Mouse (Mus musculus) midbrain, embryonic 16.5 days (tissue): Measurements from ENCODE around the gene Hist3h2ba. TPM values are rescaled to one million over a fixed set of nuclear protein-coding genes. Genes with fewer than 3 reads are reported as not detected.
A peak's percentile ranks its signal among the peaks of the same experiment; 100 is the strongest.

Source experiments
- ATAC-seq: fragments of 200-750 bp; cut with Nextera tagmentation; 2 replicates; pipeline ENCODE4 v1.8.0; 2017; ENCODE audit warnings: moderate TSS enrichment
- H3K27ac ChIP-seq: fragments of 300-500 bp; sonication (generic); 2 replicates; pipeline ENCODE4 v1.5.1; 2014; ENCODE audit warnings: mild to moderate bottlenecking, low read length, mixed read lengths
- H3K27me3 ChIP-seq: fragments of 300-500 bp; sonication (generic); 2 replicates; pipeline ENCODE4 v1.6.1; 2014; ENCODE audit warnings: low read depth, low read length, mixed read lengths; ENCODE audit not compliant: control insufficient read depth, insufficient read depth
- H3K36me3 ChIP-seq: fragments of 300-500 bp; sonication (generic); 2 replicates; pipeline ENCODE4 v1.6.1; 2014; ENCODE audit warnings: mild to moderate bottlenecking, low read length, moderate library complexity, mixed read lengths; ENCODE audit not compliant: control insufficient read depth, insufficient read depth
- H3K4me1 ChIP-seq: fragments of 300-500 bp; sonication (generic); 2 replicates; pipeline ENCODE4 v1.6.1; 2014; ENCODE audit warnings: mild to moderate bottlenecking, low read length, mixed read lengths; ENCODE audit not compliant: control insufficient read depth, insufficient read depth
- H3K4me2 ChIP-seq: fragments of 300-500 bp; sonication (generic); 2 replicates; pipeline ENCODE4 v1.6.1; 2014; ENCODE audit warnings: mild to moderate bottlenecking, low read length, mixed read lengths
- H3K4me3 ChIP-seq: fragments of 300-500 bp; sonication (generic); 2 replicates; pipeline ENCODE4 v1.5.1; 2014; ENCODE audit warnings: low read depth, mild to moderate bottlenecking, low read length, moderate library complexity, mixed read lengths
- H3K9ac ChIP-seq: fragments of 300-500 bp; sonication (generic); 2 replicates; pipeline ENCODE4 v1.6.1; 2014; ENCODE audit warnings: low read depth, low read length, mixed read lengths
- H3K9me3 ChIP-seq: fragments of 300-500 bp; sonication (generic); replicated peaks from 2 replicates; pipeline ENCODE4 v1.6.1; 2014; ENCODE audit warnings: mild to moderate bottlenecking, low read length, mixed read lengths; ENCODE audit not compliant: control insufficient read depth, poor library complexity, severe bottlenecking
- WGBS: fragments of 180-500 bp; shearing (Covaris S2); extraction: QIAGEN DNeasy Blood & Tissue Kit; methylation state at CpG from one replicate; pipeline ENCODE4 v1.1.7; 2014; 5-methylcytosine and 5-hydroxymethylcytosine counted together
- polyA plus RNA-seq: library from polyadenylated mRNA; unstranded; fragments of >200 nt; fragmentation: Nextera tagmentation; extraction: Ambion mirVana; gene quantifications from 2 replicates; pipeline ENCODE4 v1.2.1, GENCODE M21; 2015

Hist3h2ba gene
- polyA plus RNA-seq, 1 experiment from 2014 or later, result 345 TPM

- H3K36me3 ChIP-seq, result peaks cover 15% of the 10 kb centered on the region
- ATAC-seq, result no peak
- peak overlapping the region; percentile 97 for H3K4me3 ChIP-seq
- 81% methylated on average over 3 of the region's 3 CpGs for WGBS
- peak overlapping the region; percentile 13; the same call in 1 of the 2 replicates for H3K9ac ChIP-seq
- H3K9me3 ChIP-seq, result no peaks in the 10 kb centered on the region
- H3K27me3 ChIP-seq, result no peaks in the 10 kb centered on the region
- no peak overlapping the region for H3K27ac ChIP-seq
- peak overlapping the region; percentile 98 for H3K4me2 ChIP-seq
- peaks cover 49% of the 10 kb centered on the region for H3K4me1 ChIP-seq
Observed at GRCm38 (mm10) chr11:58979183-58979582, 30.5 kb downstream of the Hist3h2ba start.

- Histone ChIP-seq H3K4me2 (peak overlapping the region; percentile 98), H3K9me3 (no peaks in the 10 kb centered on the region), H3K27me3 (no peaks in the 10 kb centered on the region), H3K9ac (peak overlapping the region; percentile 13; the same call in 1 of the 2 replicates), H3K27ac (no peak overlapping the region), H3K36me3 (peaks cover 12% of the 10 kb centered on the region), H3K4me1 (peaks cover 49% of the 10 kb centered on the region), H3K4me3 (peak overlapping the region; percentile 97)
- no peak for ATAC-seq
- 79% methylated on average over 7 of the region's 7 CpGs for WGBS
Observed at GRCm38 (mm10) chr11:58979661-58980060, 30.9 kb downstream of the Hist3h2ba start.

GRCm38 (mm10) chr11:58980381-58980990 lies 31.8 kb downstream of the Hist3h2ba start:
- no peak for ATAC-seq
- no peaks in the 10 kb centered on the region for H3K27me3 ChIP-seq
- H3K4me2 ChIP-seq, result no peak overlapping the region; the same call in 1 of the 2 replicates
- no peak overlapping the region for H3K27ac ChIP-seq
- no peak overlapping the region for H3K4me3 ChIP-seq
- peaks cover 45% of the 10 kb centered on the region for H3K4me1 ChIP-seq
- WGBS, result 67% methylated on average over 5 of the region's 5 CpGs
- peaks cover 20% of the 10 kb centered on the region for H3K36me3 ChIP-seq
- H3K9me3 ChIP-seq, result no peaks in the 10 kb centered on the region
- peak overlapping the region; percentile 26; the same call in 1 of the 2 replicates for H3K9ac ChIP-seq

GRCm38 (mm10) chr11:58981541-58982447 lies 33.1 kb downstream of the Hist3h2ba start:
- no peak overlapping the region for H3K4me2 ChIP-seq
- H3K27ac ChIP-seq, result no peak overlapping the region
- H3K9me3 ChIP-seq, result no peaks in the 10 kb centered on the region
- H3K36me3 ChIP-seq, result peaks cover 30% of the 10 kb centered on the region
- no peak overlapping the region for H3K4me3 ChIP-seq
- H3K27me3 ChIP-seq, result no peaks in the 10 kb centered on the region
- H3K4me1 ChIP-seq, result peaks cover 38% of the 10 kb centered on the region
- WGBS, result 53% methylated on average over 14 of the region's 14 CpGs
- no peak for ATAC-seq
- 0 out of 2 replicates have a peak overlapping the region, but pooled peaks have one; percentile 17 for H3K9ac ChIP-seq

- no peak for ATAC-seq
- no peaks in the 10 kb centered on the region for H3K27me3 ChIP-seq
- H3K4me1 ChIP-seq, result peaks cover 34% of the 10 kb centered on the region
- H3K36me3 ChIP-seq, result peaks cover 32% of the 10 kb centered on the region
- 88% methylated on average over 18 of the region's 18 CpGs for WGBS
- no peak overlapping the region for H3K9ac ChIP-seq
- no peak overlapping the region for H3K4me3 ChIP-seq
- no peak overlapping the region for H3K4me2 ChIP-seq
- no peak overlapping the region for H3K27ac ChIP-seq
- no peaks in the 10 kb centered on the region for H3K9me3 ChIP-seq
Observed at GRCm38 (mm10) chr11:58982471-58983097, 33.9 kb downstream of the Hist3h2ba start.

GRCm38 (mm10) chr11:58983691-58984341 lies 35.1 kb downstream of the Hist3h2ba start:
- no peak overlapping the region for H3K9ac ChIP-seq
- H3K9me3 ChIP-seq, result no peaks in the 10 kb centered on the region
- H3K27ac ChIP-seq, result no peak overlapping the region
- no peaks in the 10 kb centered on the region for H3K27me3 ChIP-seq
- H3K4me3 ChIP-seq, result no peak overlapping the region
- H3K4me2 ChIP-seq, result no peak overlapping the region
- WGBS, result 92% methylated on average over 6 of the region's 6 CpGs
- H3K4me1 ChIP-seq, result peaks cover 31% of the 10 kb centered on the region
- peaks cover 40% of the 10 kb centered on the region for H3K36me3 ChIP-seq
- no peak for ATAC-seq

- H3K4me2 ChIP-seq, result no peak overlapping the region
- no peak for ATAC-seq
- H3K9ac ChIP-seq, result no peak overlapping the region
- H3K27me3 ChIP-seq, result no peaks in the 10 kb centered on the region
- 95% methylated on average over 7 of the region's 7 CpGs for WGBS
- H3K36me3 ChIP-seq, result peaks cover 45% of the 10 kb centered on the region
- H3K27ac ChIP-seq, result no peak overlapping the region
- H3K9me3 ChIP-seq, result no peaks in the 10 kb centered on the region
- peaks cover 23% of the 10 kb centered on the region for H3K4me1 ChIP-seq
- H3K4me3 ChIP-seq, result no peak overlapping the region
Observed at GRCm38 (mm10) chr11:58984657-58985056, 35.9 kb downstream of the Hist3h2ba start.

- H3K4me3 ChIP-seq, result no peak overlapping the region
- peaks cover 15% of the 10 kb centered on the region for H3K4me1 ChIP-seq
- H3K9me3 ChIP-seq, result no peaks in the 10 kb centered on the region
- no peak overlapping the region for H3K27ac ChIP-seq
- H3K4me2 ChIP-seq, result no peak overlapping the region
- H3K36me3 ChIP-seq, result peaks cover 52% of the 10 kb centered on the region
- ATAC-seq, result no peak
- WGBS, result 98% methylated on average over 3 of the region's 3 CpGs
- no peak overlapping the region for H3K9ac ChIP-seq
- H3K27me3 ChIP-seq, result no peaks in the 10 kb centered on the region
Observed at GRCm38 (mm10) chr11:58985299-58985917, 36.7 kb downstream of the Hist3h2ba start.
